Mouse (Mus musculus) heart, embryonic 11.5 days (tissue): ENCODE results near the gene Rai14. TPM values are rescaled to one million over a fixed set of nuclear protein-coding genes. Genes with fewer than 3 reads are reported as not detected.

Experiments used
- ATAC-seq: fragments of 200-750 bp; cut with Nextera tagmentation; replicated peaks from 2 replicates; pipeline ENCODE4 v1.8.0; 2017; ENCODE audit warnings: moderate library complexity; ENCODE audit not compliant: insufficient number of reproducible peaks, low FRiP score, low TSS enrichment
- H3K27ac ChIP-seq: fragments of 300-500 bp; sonication (generic); 2 replicates; pipeline ENCODE4 v1.5.1; 2014; ENCODE audit warnings: mild to moderate bottlenecking, low read depth, low read length
- H3K27me3 ChIP-seq: fragments of 300-500 bp; sonication (generic); 2 replicates; pipeline ENCODE4 v1.6.1; 2014; ENCODE audit warnings: mild to moderate bottlenecking, low read length, mixed read lengths; ENCODE audit not compliant: control insufficient read depth, insufficient read depth
- H3K36me3 ChIP-seq: fragments of 300-500 bp; sonication (generic); 2 replicates; pipeline ENCODE4 v1.6.1; 2014; ENCODE audit warnings: mild to moderate bottlenecking, low read length, moderate library complexity, mixed read lengths; ENCODE audit not compliant: control insufficient read depth, insufficient read depth
- H3K4me1 ChIP-seq: fragments of 300-500 bp; sonication (generic); 2 replicates; pipeline ENCODE4 v1.6.1; 2014; ENCODE audit warnings: low read length; ENCODE audit not compliant: control insufficient read depth, insufficient read depth
- H3K4me2 ChIP-seq: fragments of 300-500 bp; sonication (generic); 2 replicates; pipeline ENCODE4 v1.6.1; 2014; ENCODE audit warnings: mild to moderate bottlenecking, moderate library complexity
- H3K4me3 ChIP-seq: fragments of 300-500 bp; sonication (generic); 2 replicates; pipeline ENCODE4 v1.5.1; 2014; ENCODE audit warnings: low read depth, low read length
- H3K9ac ChIP-seq: fragments of 300-500 bp; sonication (generic); 2 replicates; pipeline ENCODE4 v1.6.1; 2014; ENCODE audit warnings: mild to moderate bottlenecking, low read depth, low read length, moderate library complexity
- H3K9me3 ChIP-seq: fragments of 300-500 bp; sonication (generic); replicated peaks from 2 replicates; pipeline ENCODE4 v1.6.1; 2016; ENCODE audit warnings: low read length; ENCODE audit not compliant: control insufficient read depth
- WGBS: fragments of 180-500 bp; shearing (Covaris S2); extraction: QIAGEN DNeasy Blood & Tissue Kit; methylation state at CpG from one replicate; pipeline ENCODE4 v1.1.7; 2014; ENCODE audit not compliant: insufficient replicate concordance; 5-methylcytosine and 5-hydroxymethylcytosine counted together
- polyA plus RNA-seq: library from polyadenylated mRNA; unstranded; fragments of >200 nt; fragmentation: Nextera tagmentation; extraction: Ambion mirVana; gene quantifications from 2 replicates; pipeline ENCODE4 v1.2.1, GENCODE M21; 2014

Gene Rai14
- polyA plus RNA-seq, 1 experiment from 2014 or later, result 30.5 TPM

- Histone ChIP-seq H3K36me3 (0 out of 2 replicates have a peak, but pooled peaks cover 2% of the 10 kb centered on the region), H3K9me3 (0 out of 2 replicates have a peak, but pooled peaks cover 3% of the 10 kb centered on the region), H3K4me3 (no peak overlapping the region), H3K27me3 (peaks cover 13% of the 10 kb centered on the region), H3K4me1 (peaks cover 7% of the 10 kb centered on the region; the same call in 1 of the 2 replicates), H3K4me2 (no peak overlapping the region), H3K27ac (no peak overlapping the region), H3K9ac (no peak overlapping the region)
- no peak for ATAC-seq
- 78% methylated on average over 10 of the region's 10 CpGs for WGBS
Observed at GRCm38 (mm10) chr15:10708591-10709272, 5.7 kb downstream of the Rai14 start.

GRCm38 (mm10) chr15:10707109-10707508 is 7.3 kb downstream of the Rai14 start:
- Histone ChIP-seq H3K4me1 (0 out of 2 replicates have a peak, but pooled peaks cover 2% of the 10 kb centered on the region), H3K9ac (no peak overlapping the region), H3K27ac (no peak overlapping the region), H3K27me3 (peaks cover 5% of the 10 kb centered on the region), H3K4me2 (no peak overlapping the region), H3K9me3 (0 out of 2 replicates have a peak, but pooled peaks cover 3% of the 10 kb centered on the region), H3K4me3 (no peak overlapping the region), H3K36me3 (0 out of 2 replicates have a peak, but pooled peaks cover 2% of the 10 kb centered on the region)
- no peak for ATAC-seq
- 90% methylated on average over 6 of the region's 6 CpGs for WGBS

GRCm38 (mm10) chr15:10706414-10706813 is 8.0 kb downstream of the Rai14 start:
- Histone ChIP-seq H3K4me3 (no peak overlapping the region), H3K9ac (no peak overlapping the region), H3K36me3 (0 out of 2 replicates have a peak, but pooled peaks cover 2% of the 10 kb centered on the region), H3K4me1 (0 out of 2 replicates have a peak, but pooled peaks cover 2% of the 10 kb centered on the region), H3K27ac (no peak overlapping the region), H3K9me3 (0 out of 2 replicates have a peak, but pooled peaks cover 3% of the 10 kb centered on the region), H3K4me2 (no peak overlapping the region), H3K27me3 (no peaks in the 10 kb centered on the region)
- ATAC-seq, result no peak
- WGBS, result 65% methylated on average over 8 of the region's 8 CpGs

GRCm38 (mm10) chr15:10705752-10706151 is 8.7 kb downstream of the Rai14 start:
- WGBS, result 78% methylated on average over 5 of the region's 5 CpGs
- Histone ChIP-seq H3K4me2 (no peak overlapping the region), H3K9ac (no peak overlapping the region), H3K9me3 (0 out of 2 replicates have a peak, but pooled peaks cover 3% of the 10 kb centered on the region), H3K4me1 (0 out of 2 replicates have a peak, but pooled peaks cover 2% of the 10 kb centered on the region), H3K27ac (no peak overlapping the region), H3K4me3 (no peak overlapping the region), H3K36me3 (0 out of 2 replicates have a peak, but pooled peaks cover 5% of the 10 kb centered on the region), H3K27me3 (no peaks in the 10 kb centered on the region)
- ATAC-seq, result no peak

GRCm38 (mm10) chr15:10704328-10704727 is 10.1 kb downstream of the Rai14 start:
- H3K36me3 ChIP-seq, result 0 out of 2 replicates have a peak, but pooled peaks cover 5% of the 10 kb centered on the region
- H3K9ac ChIP-seq, result no peak overlapping the region
- WGBS, result 90% methylated on average over 8 of the region's 8 CpGs
- no peak for ATAC-seq
- no peak overlapping the region for H3K4me3 ChIP-seq
- no peaks in the 10 kb centered on the region for H3K27me3 ChIP-seq
- H3K4me2 ChIP-seq, result no peak overlapping the region
- 0 out of 2 replicates have a peak, but pooled peaks cover 3% of the 10 kb centered on the region for H3K9me3 ChIP-seq
- H3K27ac ChIP-seq, result no peak overlapping the region
- H3K4me1 ChIP-seq, result 0 out of 2 replicates have a peak, but pooled peaks cover 2% of the 10 kb centered on the region

- no peak for ATAC-seq
- H3K27ac ChIP-seq, result no peak overlapping the region
- 0 out of 2 replicates have a peak, but pooled peaks cover 2% of the 10 kb centered on the region for H3K4me1 ChIP-seq
- H3K27me3 ChIP-seq, result no peaks in the 10 kb centered on the region
- H3K4me2 ChIP-seq, result no peak overlapping the region
- 72% methylated on average over 5 of the region's 5 CpGs for WGBS
- H3K4me3 ChIP-seq, result no peak overlapping the region
- H3K36me3 ChIP-seq, result 0 out of 2 replicates have a peak, but pooled peaks cover 3% of the 10 kb centered on the region
- no peaks in the 10 kb centered on the region for H3K9me3 ChIP-seq
- H3K9ac ChIP-seq, result no peak overlapping the region
Observed at GRCm38 (mm10) chr15:10701571-10701970, 12.9 kb downstream of the Rai14 start.

GRCm38 (mm10) chr15:10700891-10701466 is 13.4 kb downstream of the Rai14 start:
- Histone ChIP-seq H3K27me3 (no peaks in the 10 kb centered on the region), H3K9ac (no peak overlapping the region), H3K4me1 (0 out of 2 replicates have a peak, but pooled peaks cover 2% of the 10 kb centered on the region), H3K36me3 (0 out of 2 replicates have a peak, but pooled peaks cover 3% of the 10 kb centered on the region), H3K27ac (no peak overlapping the region), H3K9me3 (no peaks in the 10 kb centered on the region), H3K4me2 (no peak overlapping the region), H3K4me3 (no peak overlapping the region)
- ATAC-seq, result no peak
- WGBS, result 88% methylated on average over 9 of the region's 9 CpGs

- WGBS, result 67% methylated on average over 8 of the region's 8 CpGs
- no peak for ATAC-seq
Observed at GRCm38 (mm10) chr15:10696478-10697234, 17.8 kb downstream of the Rai14 start.

More at GRCm38 (mm10) chr15:10696478-10697234, 17.8 kb downstream of the Rai14 start:
- Histone ChIP-seq H3K4me2 (no peak overlapping the region), H3K9me3 (no peaks in the 10 kb centered on the region), H3K36me3 (0 out of 2 replicates have a peak, but pooled peaks cover 3% of the 10 kb centered on the region), H3K9ac (no peak overlapping the region), H3K4me1 (no peaks in the 10 kb centered on the region), H3K27me3 (no peaks in the 10 kb centered on the region), H3K27ac (no peak overlapping the region), H3K4me3 (no peak overlapping the region)
